Mouse (Mus musculus) liver, postnatal 0 days (tissue): ENCODE measurements around the gene Tiparp. TPM values are rescaled to one million over a fixed set of nuclear protein-coding genes. Genes with fewer than 3 reads are reported as not detected.
A peak's percentile ranks its signal among the peaks of the same experiment; 100 is the strongest.

Experiments used
- ATAC-seq: fragments of 200-750 bp; cut with Nextera tagmentation; 2 replicates; pipeline ENCODE4 v1.8.0; 2017; ENCODE audit warnings: mild to moderate bottlenecking, moderate library complexity
- DNase-seq: peaks from one replicate; pipeline ENCODE4 v3.0.0-alpha.2; 2016
- H3K27ac ChIP-seq: fragments of 300-500 bp; sonication (generic); 2 replicates; pipeline ENCODE4 v1.5.1; 2014; ENCODE audit warnings: antibody characterized with exemption, moderate library complexity, mild to moderate bottlenecking, low read depth
- H3K27me3 ChIP-seq: fragments of 300-500 bp; sonication (generic); 2 replicates; pipeline ENCODE4 v1.6.1; 2014; ENCODE audit warnings: low read length, control low read depth, mixed read lengths; ENCODE audit not compliant: insufficient read depth
- H3K36me3 ChIP-seq: fragments of 300-500 bp; sonication (generic); replicated peaks from 2 replicates; pipeline ENCODE4 v1.6.1; 2014; ENCODE audit warnings: mild to moderate bottlenecking, control low read depth, low read length, moderate library complexity, mixed read lengths; ENCODE audit not compliant: insufficient read depth
- H3K4me1 ChIP-seq: fragments of 300-500 bp; sonication (generic); 2 replicates; pipeline ENCODE4 v1.6.1; 2014; ENCODE audit warnings: antibody characterized with exemption, mild to moderate bottlenecking, control low read depth; ENCODE audit not compliant: insufficient read depth
- H3K4me2 ChIP-seq: fragments of 300-500 bp; sonication (generic); 2 replicates; pipeline ENCODE4 v1.6.1; 2014; ENCODE audit warnings: low read depth, mild to moderate bottlenecking, low read length, moderate library complexity, mixed read lengths
- H3K4me3 ChIP-seq: fragments of 300-500 bp; sonication (generic); 2 replicates; pipeline ENCODE4 v1.5.1; 2014; ENCODE audit warnings: low read depth, low read length
- H3K9ac ChIP-seq: fragments of 300-500 bp; sonication (generic); replicated peaks from 2 replicates; pipeline ENCODE4 v1.6.1; 2014; ENCODE audit warnings: mild to moderate bottlenecking, moderate library complexity
- H3K9me3 ChIP-seq: fragments of 300-500 bp; sonication (generic); 2 replicates; pipeline ENCODE4 v1.6.1; 2016; ENCODE audit warnings: mild to moderate bottlenecking, control low read depth, low read length, mixed read lengths
- CTCF ChIP-seq: sonication (generic); IDR thresholded peaks from 2 replicates; pipeline ENCODE4 v1.5.1; 2016; ENCODE audit warnings: antibody characterized with exemption, low read depth
- EP300 ChIP-seq: IDR thresholded peaks from 2 replicates; pipeline ENCODE4 v1.6.1; 2016; ENCODE audit warnings: antibody characterized with exemption, low read depth, mild to moderate bottlenecking
- WGBS: fragments of 180-500 bp; shearing (Covaris S2); extraction: QIAGEN DNeasy Blood & Tissue Kit; methylation state at CpG from one replicate; pipeline ENCODE4 v1.1.7; 2014; ENCODE audit not compliant: insufficient replicate concordance; 5-methylcytosine and 5-hydroxymethylcytosine counted together
- polyA plus RNA-seq: library from polyadenylated mRNA; unstranded; fragments of >200 nt; fragmentation: Nextera tagmentation; extraction: Ambion mirVana; gene quantifications from 2 replicates; pipeline ENCODE4 v1.2.1, GENCODE M21; 2015

Gene Tiparp
- polyA plus RNA-seq, 1 experiment from 2014 or later: 7.4 TPM

- no peak for ATAC-seq
- H3K4me1 ChIP-seq: no peaks in the 10 kb centered on the region
These were observed 40.7 kb upstream of the Tiparp start for GRCm38 (mm10) chr3:65487419-65488088.

GRCm38 (mm10) chr3:65488556-65489244 is 39.5 kb upstream of the Tiparp start:
- Histone ChIP-seq H3K27ac (no peak overlapping the region), H3K4me1 (no peaks in the 10 kb centered on the region), H3K27me3 (no peaks in the 10 kb centered on the region), H3K9ac (no peak overlapping the region), H3K4me2 (no peak overlapping the region), H3K9me3 (no peaks in the 10 kb centered on the region), H3K4me3 (no peak overlapping the region), H3K36me3 (no peaks in the 10 kb centered on the region)
- WGBS: 76% methylated on average over 1 of the region's 1 CpGs
- DNase-seq: no peak
- TF ChIP-seq EP300 (no peak), CTCF (no peak)
- ATAC-seq: no peak

More at GRCm38 (mm10) chr3:65487419-65488088, 40.7 kb upstream of the Tiparp start:
- Histone ChIP-seq H3K9me3 (no peaks in the 10 kb centered on the region), H3K4me3 (no peak overlapping the region), H3K27me3 (no peaks in the 10 kb centered on the region), H3K4me2 (no peak overlapping the region), H3K36me3 (no peaks in the 10 kb centered on the region), H3K27ac (no peak overlapping the region), H3K9ac (no peak overlapping the region)
- 63% methylated on average over 2 of the region's 2 CpGs for WGBS
- no peak for DNase-seq
- no peak for TF ChIP-seq CTCF
- TF ChIP-seq EP300: no peak

- H3K27ac ChIP-seq: no peak overlapping the region
- DNase-seq (no peak), ATAC-seq (no peak)
- TF ChIP-seq EP300: no peak
- no peak for TF ChIP-seq CTCF
- no peak overlapping the region for H3K4me2 ChIP-seq
- 82% methylated on average over 6 of the region's 6 CpGs for WGBS
- H3K4me3 ChIP-seq: no peak overlapping the region
- H3K27me3 ChIP-seq: no peaks in the 10 kb centered on the region
- H3K36me3 ChIP-seq: no peaks in the 10 kb centered on the region
- H3K9me3 ChIP-seq: no peaks in the 10 kb centered on the region
- no peak overlapping the region for H3K9ac ChIP-seq
- peaks cover 5% of the 10 kb centered on the region; the same call in 1 of the 2 replicates for H3K4me1 ChIP-seq
These were observed 38.6 kb upstream of the Tiparp start for GRCm38 (mm10) chr3:65489601-65490000.

GRCm38 (mm10) chr3:65494291-65494763 is 33.9 kb upstream of the Tiparp start:
- Histone ChIP-seq H3K27ac (peak overlapping the region; percentile 72), H3K36me3 (no peaks in the 10 kb centered on the region), H3K4me1 (peaks cover 5% of the 10 kb centered on the region; the same call in 1 of the 2 replicates), H3K4me2 (peak overlapping the region; percentile 64), H3K27me3 (no peaks in the 10 kb centered on the region), H3K9me3 (no peaks in the 10 kb centered on the region), H3K9ac (0 out of 2 replicates have a peak overlapping the region, but pooled peaks have one; percentile 22), H3K4me3 (peak overlapping the region; percentile 28)
- ATAC-seq (peak; percentile 43; the same call in 1 of the 2 replicates), DNase-seq (peak; percentile 41)
- 35% methylated on average over 9 of the region's 9 CpGs for WGBS
- TF ChIP-seq EP300 (no peak; the same call in 1 of the 2 replicates), CTCF (0 out of 2 replicates have a peak, but pooled peaks have one; percentile 11)

- DNase-seq (no peak), ATAC-seq (no peak)
- Histone ChIP-seq H3K4me1 (no peaks in the 10 kb centered on the region), H3K27me3 (no peaks in the 10 kb centered on the region), H3K36me3 (no peaks in the 10 kb centered on the region), H3K27ac (no peak overlapping the region), H3K4me2 (no peak overlapping the region), H3K4me3 (no peak overlapping the region), H3K9me3 (no peaks in the 10 kb centered on the region), H3K9ac (no peak overlapping the region)
- WGBS: 72% methylated on average over 2 of the region's 2 CpGs
- no peak for TF ChIP-seq EP300
These were observed 20.4 kb upstream of the Tiparp start for GRCm38 (mm10) chr3:65507766-65508165.

- Histone ChIP-seq H3K4me2 (no peak overlapping the region), H3K9ac (no peak overlapping the region), H3K9me3 (no peaks in the 10 kb centered on the region), H3K27ac (no peak overlapping the region), H3K4me3 (no peak overlapping the region), H3K36me3 (no peaks in the 10 kb centered on the region), H3K27me3 (no peaks in the 10 kb centered on the region), H3K4me1 (no peaks in the 10 kb centered on the region)
- TF ChIP-seq CTCF (no peak), EP300 (no peak)
- ATAC-seq: no peak
- 68% methylated on average over 2 of the region's 2 CpGs for WGBS
- no peak for DNase-seq
These were observed 17.6 kb upstream of the Tiparp start for GRCm38 (mm10) chr3:65510588-65510987.
